Mouse (Mus musculus) mouse embryonic stem cell (cell line): ENCODE measurements around the gene Cd4.

Experiments used
- in situ Hi-C, 2 experiments: fragments of 300-500 bp; cut with MboI; formaldehyde crosslinking; loops; 1 replicate in 1 of 2; 3 replicates in 1 of 2; pipeline ENCODE4 v1.14.3; 2019 to 2020; ENCODE audit warnings: low sequenced_read_pairs in 2 of 2, low pct_unique_long_range_greater_than_20kb in 1 of 2, mixed read lengths in 1 of 2; ENCODE audit not compliant: unreplicated experiment in 1 of 2

Cd4 gene

DNA sequence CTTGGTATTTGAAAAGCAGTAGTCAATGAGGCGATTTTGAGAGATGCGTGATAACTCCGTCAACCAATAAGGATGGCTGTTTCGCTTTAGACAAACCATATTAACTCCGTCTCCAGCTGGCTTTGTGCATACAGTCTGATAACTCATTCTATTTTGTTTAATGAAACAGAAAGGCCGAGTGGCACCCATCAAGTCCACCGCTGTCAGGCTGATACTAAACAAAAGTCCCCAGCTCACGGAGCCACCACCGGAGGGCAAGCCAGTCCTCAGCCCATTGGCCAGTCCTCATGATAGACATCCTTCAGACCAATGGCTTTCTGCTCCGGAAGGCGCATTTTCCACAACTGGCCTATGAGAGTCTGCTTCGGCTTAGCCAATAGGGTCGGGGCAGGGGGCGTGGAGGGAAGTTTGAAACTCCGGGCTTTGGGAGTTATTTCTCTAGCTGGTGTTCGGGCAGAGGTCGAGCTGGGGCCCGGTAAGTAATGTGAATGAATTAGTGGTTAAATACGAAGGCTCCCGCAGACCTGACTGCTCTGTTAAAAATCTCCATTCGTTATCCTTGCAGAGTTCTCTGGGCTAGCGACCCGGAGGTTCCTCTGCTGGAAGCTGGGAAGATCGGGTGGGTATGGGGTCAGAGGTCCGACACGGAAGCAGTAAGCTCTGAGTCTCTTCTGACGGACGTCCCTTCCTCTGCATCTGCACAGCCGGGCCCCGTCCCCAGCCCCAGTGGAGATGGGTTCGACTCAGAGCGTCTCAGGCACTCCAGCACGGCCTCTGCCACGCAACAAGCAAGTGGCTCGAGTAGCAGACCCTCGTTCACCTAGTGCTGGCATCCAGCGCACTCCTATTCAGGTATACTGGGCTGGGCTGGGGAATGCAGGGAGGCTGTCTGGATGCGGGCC, 58.0 kb downstream of the Cd4 start:
- in situ Hi-C loops, result no loop called here

DNA sequence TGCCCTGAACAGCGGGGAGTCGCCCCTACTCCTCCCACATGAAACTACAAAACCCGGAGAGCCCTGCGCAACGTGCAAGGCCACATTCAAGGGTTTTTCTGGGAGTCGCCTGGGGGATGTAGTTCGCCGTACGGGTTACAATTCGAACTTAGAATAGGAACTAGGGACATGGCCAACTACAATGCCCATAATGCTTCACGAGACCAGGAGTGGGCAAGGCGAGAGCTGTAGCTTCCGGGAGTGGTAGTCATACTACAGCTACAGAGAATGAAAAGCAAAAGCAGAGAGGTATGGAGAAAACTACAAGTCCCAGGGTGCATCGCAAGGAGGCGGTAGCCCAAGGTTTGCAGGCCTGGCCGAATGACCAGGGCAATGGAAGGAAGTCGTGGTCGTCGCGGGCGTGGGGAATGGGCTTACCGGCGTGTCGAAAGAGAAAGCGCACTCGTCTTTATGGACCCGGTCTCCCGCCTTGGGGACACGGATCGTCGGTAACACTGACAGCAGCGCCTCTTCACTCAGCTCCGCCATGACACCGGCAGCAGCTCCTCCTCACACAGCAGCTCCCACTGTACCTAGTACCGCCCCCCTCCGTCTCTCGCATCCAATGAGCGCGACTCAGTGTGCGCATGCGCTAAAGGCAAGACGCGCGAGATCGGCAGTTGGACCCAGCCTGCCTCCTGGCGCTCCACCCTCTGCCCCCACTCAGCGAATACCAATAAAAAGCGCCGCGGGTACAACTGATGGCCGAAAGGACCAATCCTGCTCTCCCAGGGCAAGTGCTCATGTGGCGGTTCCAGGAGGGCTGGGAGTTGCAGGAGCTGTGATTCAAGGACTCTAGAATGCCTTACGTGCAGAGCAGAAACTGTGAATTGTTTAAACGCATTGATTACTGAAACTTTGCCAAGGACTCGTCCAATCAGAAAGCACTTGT, 58.9 kb downstream of the Cd4 start, which contains the start of the genes Usp5 and Cdca3:
Gene Usp5, minus strand, starts transcription at position 617 of the 931 bp plus-strand sequence.
Gene Cdca3, plus strand, starts transcription at position 680 of the 931 bp plus-strand sequence.
- in situ Hi-C loops, result no loop called here

GRCm38 (mm10) chr6:124828101-124828592, 59.9 kb downstream of the Cd4 start:
- in situ Hi-C loops, result no loop called here

DNA sequence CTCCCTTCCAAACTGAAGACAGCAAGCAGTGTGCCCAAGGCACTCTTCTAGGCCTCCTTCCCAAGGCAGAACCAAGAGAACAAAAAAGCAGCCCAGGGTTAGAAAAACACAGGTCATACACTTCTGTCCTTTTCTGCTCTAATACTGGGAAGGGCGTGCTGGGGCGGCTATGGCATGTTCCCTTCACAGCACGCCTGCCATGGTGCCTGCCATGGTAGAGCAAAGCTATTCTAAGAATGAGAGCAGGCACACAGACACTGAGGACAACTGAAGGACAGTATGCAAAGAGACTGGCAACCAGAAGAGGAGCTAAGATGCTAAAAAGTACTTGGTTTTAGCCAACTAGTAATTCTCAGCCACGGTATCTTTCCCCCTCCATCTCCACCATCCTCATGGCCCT, 66.0 kb downstream of the Cd4 start:
- in situ Hi-C loops, result no loop called here

DNA sequence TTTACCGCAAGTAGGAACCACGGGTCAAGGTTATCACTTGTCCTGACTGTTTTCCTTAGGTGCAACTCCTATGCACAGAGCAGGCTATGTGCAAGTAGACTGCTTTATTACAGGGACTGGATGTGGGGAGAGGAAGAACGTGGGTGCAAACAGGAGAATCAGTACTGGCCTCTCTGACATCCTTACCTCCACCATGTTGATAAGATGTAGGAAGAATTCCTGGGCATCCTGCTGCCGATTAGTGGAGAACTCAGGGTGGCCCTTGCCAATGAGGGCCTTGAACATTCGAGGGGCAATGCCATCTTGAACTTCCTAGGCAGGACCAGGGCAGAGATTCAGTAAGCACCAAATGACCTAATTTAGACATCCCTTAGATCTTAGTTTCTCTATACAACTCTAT, 67.1 kb downstream of the Cd4 start:
- in situ Hi-C loops, result no loop called here

DNA sequence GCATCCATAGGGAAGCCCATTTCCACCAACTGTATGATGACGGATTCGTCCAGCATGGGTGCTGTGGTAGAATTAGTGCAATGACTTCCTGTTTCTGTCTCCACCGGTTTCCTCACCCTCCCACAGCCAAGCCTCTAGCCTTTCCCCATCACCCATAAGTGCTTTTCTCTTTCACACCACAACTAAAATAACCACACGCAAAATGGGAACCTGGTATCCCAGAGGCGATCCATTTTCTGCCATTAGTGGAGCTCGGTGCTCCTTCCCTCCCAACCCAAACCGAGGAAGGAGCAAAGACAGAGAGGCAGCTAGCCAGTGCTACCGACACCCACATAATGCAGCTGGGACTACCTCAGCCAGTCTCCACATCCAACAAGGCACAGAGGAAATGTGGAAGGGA, 70.0 kb downstream of the Cd4 start:
- in situ Hi-C loops, result no loop called here

- in situ Hi-C loops, result no loop called here
These were observed 70.5 kb downstream of the Cd4 start for GRCm38 (mm10) chr6:124817563-124817962.

DNA sequence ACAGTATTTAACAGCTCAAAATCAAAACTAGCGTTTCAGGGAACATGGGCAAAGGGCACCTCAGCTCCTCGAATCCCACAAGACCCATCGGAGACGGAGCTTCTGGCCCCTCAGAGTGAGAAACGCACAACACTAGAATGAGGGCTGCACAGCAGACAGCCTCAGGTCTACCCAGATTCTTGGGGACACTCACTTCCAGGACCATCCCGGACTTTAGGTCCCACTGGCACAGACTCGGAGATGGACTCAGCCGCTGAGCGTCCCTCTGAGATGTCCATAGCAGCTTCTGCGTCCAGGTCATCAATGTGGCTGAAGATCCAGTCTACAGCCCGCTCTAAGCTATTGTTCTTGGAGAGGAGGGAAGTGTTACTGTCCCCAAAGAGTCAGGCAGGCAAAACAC, 70.9 kb downstream of the Cd4 start:
- in situ Hi-C loops, result no loop called here

DNA sequence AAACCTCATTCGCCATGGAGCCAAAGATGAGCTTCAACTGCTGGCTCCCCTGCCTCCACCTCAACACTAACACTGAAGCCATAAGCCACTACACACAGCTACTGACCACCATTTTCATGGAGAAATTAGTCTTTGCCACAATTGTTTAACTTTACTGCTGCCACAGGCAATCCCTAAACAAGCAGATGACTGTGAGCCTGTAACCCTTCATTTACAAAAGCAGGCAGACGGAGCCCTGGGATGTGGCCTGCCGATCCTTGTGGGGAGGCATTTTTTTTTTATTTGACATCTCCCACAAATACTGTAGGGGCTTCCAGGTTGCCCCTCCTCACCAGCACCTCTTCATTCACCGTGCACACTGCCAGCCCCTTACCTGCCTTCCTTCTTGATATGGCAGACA, 71.4 kb downstream of the Cd4 start:
- in situ Hi-C loops, result no loop called here

- in situ Hi-C loops, result no loop called here
These were observed 72.9 kb downstream of the Cd4 start for GRCm38 (mm10) chr6:124814858-124815774.
